Mouse (Mus musculus) G1E (cell line): ENCODE results near the gene Ntm.

Source experiments
- CTCF ChIP-seq: IDR thresholded peaks from 2 replicates; pipeline ENCODE4 v1.5.1; 2012; ENCODE audit warnings: low read depth, low read length, inconsistent platforms, mixed read lengths
- GATA1 ChIP-seq: IDR thresholded peaks from 2 replicates; pipeline ENCODE4 v1.6.1; 2012; ENCODE audit warnings: borderline replicate concordance, low read length, inconsistent platforms, mixed read lengths
- GATA2 ChIP-seq: IDR thresholded peaks from 2 replicates; pipeline ENCODE4 v1.6.1; 2012; ENCODE audit warnings: low read depth, low read length, inconsistent platforms, borderline replicate concordance
- POLR2AphosphoS5 ChIP-seq: IDR thresholded peaks from 2 replicates; pipeline ENCODE4 v1.6.1; 2012; ENCODE audit warnings: low read depth, low read length, inconsistent platforms; ENCODE audit not compliant: insufficient replicate concordance
- TAL1 ChIP-seq: conservative IDR thresholded peaks from 2 replicates; pipeline ENCODE4 v1.6.1; 2012; ENCODE audit warnings: low read depth, low read length, inconsistent platforms, mixed read lengths

DNA sequence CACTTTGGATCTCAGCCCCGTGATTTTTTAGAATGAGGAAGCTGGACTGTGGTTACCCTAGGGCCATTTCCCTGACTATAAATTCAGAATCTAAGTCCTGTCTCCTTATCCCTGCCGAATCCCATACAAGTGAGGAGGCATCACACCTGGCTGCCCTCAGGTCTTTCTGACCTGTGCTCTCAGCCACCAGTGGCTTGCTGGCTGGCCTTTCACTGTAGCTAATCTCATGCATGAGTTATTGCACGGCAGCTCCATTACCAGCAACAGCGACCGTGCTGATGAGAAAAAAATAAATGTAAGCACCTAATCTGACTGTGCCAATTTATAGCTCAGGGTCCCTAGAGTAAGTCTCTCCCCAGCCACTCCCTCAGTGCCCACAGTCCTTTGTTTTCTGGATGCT lies 81.3 kb downstream of the Ntm start:
- TF ChIP-seq CTCF (no peak), GATA1 (no peak), GATA2 (no peak), TAL1 (no peak), POLR2AphosphoS5 (no peak)
